Mouse (Mus musculus): Measurements from ENCODE around the gene Suds3.

- TF ChIP-seq GATA1 (IDR thresholded peaks at IDR 0.05; ENCODE audit: borderline replicate concordance, low read length) (no peak), CTCF (IDR thresholded peaks at IDR 0.05; ENCODE audit: low read depth, low read length) (no peak), TAL1 (conservative IDR thresholded peaks at IDR 0.05; ENCODE audit: low read depth, low read length) (no peak), POLR2AphosphoS5 (IDR thresholded peaks at IDR 0.05; ENCODE audit: insufficient replicate concordance, low read depth, low read length) (no peak), GATA2 (IDR thresholded peaks at IDR 0.05; ENCODE audit: borderline replicate concordance, low read depth, low read length) (no peak)
These were observed 18.4 kb upstream of the Suds3 start for GRCm38 (mm10) chr5:117134066-117134888.
